Mouse (Mus musculus): ENCODE results near the gene Fam169b. TPM values are rescaled to one million over a fixed set of nuclear protein-coding genes. Genes with fewer than 3 reads are reported as not detected.

Gene Fam169b
- polyA plus RNA-seq, 1 experiment from 2014 or later = not detected

GRCm38 (mm10) chr7:68345963-68346362 lies 72.3 kb downstream of the Fam169b start:
- ATAC-seq (replicated peaks) = peak; percentile 72
- Histone ChIP-seq H3K9ac (replicated peaks) (no peak overlapping the region), H3K4me3 (no peak overlapping the region), H3K36me3 (no peaks in the 10 kb centered on the region), H3K27ac (replicated peaks) (no peak overlapping the region), H3K9me3 (no peaks in the 10 kb centered on the region), H3K4me1 (no peaks in the 10 kb centered on the region), H3K4me2 (replicated peaks) (no peak overlapping the region), H3K27me3 (no peaks in the 10 kb centered on the region)
- 55% methylated on average over 10 of the region's 10 CpGs for WGBS

- 49% methylated on average over 11 of the region's 11 CpGs for WGBS
- no peak overlapping the region for H3K9ac ChIP-seq (replicated peaks)
- no peak for ATAC-seq (replicated peaks)
- H3K9me3 ChIP-seq = no peaks in the 10 kb centered on the region
- H3K27ac ChIP-seq (replicated peaks) = no peak overlapping the region
- H3K27me3 ChIP-seq = 0 out of 2 replicates have a peak, but pooled peaks cover 5% of the 10 kb centered on the region
- no peak overlapping the region for H3K4me3 ChIP-seq
- H3K4me1 ChIP-seq = no peaks in the 10 kb centered on the region
- H3K36me3 ChIP-seq = no peaks in the 10 kb centered on the region
- no peak overlapping the region for H3K4me2 ChIP-seq (replicated peaks)
Observed at GRCm38 (mm10) chr7:68355325-68356076, 81.9 kb downstream of the Fam169b start.

- Histone ChIP-seq H3K4me1 (no peaks in the 10 kb centered on the region), H3K9ac (replicated peaks) (no peak overlapping the region), H3K4me3 (no peak overlapping the region), H3K27ac (replicated peaks) (no peak overlapping the region), H3K36me3 (no peaks in the 10 kb centered on the region), H3K27me3 (0 out of 2 replicates have a peak, but pooled peaks cover 5% of the 10 kb centered on the region), H3K9me3 (no peaks in the 10 kb centered on the region), H3K4me2 (replicated peaks) (no peak overlapping the region)
- ATAC-seq (replicated peaks) = no peak
- 23% methylated on average over 7 of the region's 7 CpGs for WGBS
Observed at GRCm38 (mm10) chr7:68357407-68357806, 83.8 kb downstream of the Fam169b start.

- Histone ChIP-seq H3K36me3 (no peaks in the 10 kb centered on the region), H3K27me3 (0 out of 2 replicates have a peak, but pooled peaks cover 5% of the 10 kb centered on the region), H3K4me2 (replicated peaks) (no peak overlapping the region), H3K9ac (replicated peaks) (no peak overlapping the region), H3K9me3 (no peaks in the 10 kb centered on the region), H3K27ac (replicated peaks) (no peak overlapping the region), H3K4me3 (no peak overlapping the region), H3K4me1 (no peaks in the 10 kb centered on the region)
- no peak for ATAC-seq (replicated peaks)
- 73% methylated on average over 7 of the region's 7 CpGs for WGBS
Observed at GRCm38 (mm10) chr7:68362609-68363008, 89.0 kb downstream of the Fam169b start.

- H3K27me3 ChIP-seq = no peaks in the 10 kb centered on the region
- no peak overlapping the region for H3K9ac ChIP-seq (replicated peaks)
- H3K9me3 ChIP-seq = no peaks in the 10 kb centered on the region
- H3K36me3 ChIP-seq = no peaks in the 10 kb centered on the region
- H3K4me3 ChIP-seq = no peak overlapping the region
- no peak for ATAC-seq (replicated peaks)
- peak overlapping the region; percentile 18; the same call in 1 of the 2 replicates for H3K27ac ChIP-seq (replicated peaks)
- H3K4me2 ChIP-seq (replicated peaks) = no peak overlapping the region
- 72% methylated on average over 9 of the region's 9 CpGs for WGBS
- H3K4me1 ChIP-seq = no peaks in the 10 kb centered on the region
Observed at GRCm38 (mm10) chr7:68365711-68366110, 92.1 kb downstream of the Fam169b start.

GRCm38 (mm10) chr7:68368948-68369347 lies 95.3 kb downstream of the Fam169b start:
- H3K27ac ChIP-seq (replicated peaks) = no peak overlapping the region
- peaks cover 9% of the 10 kb centered on the region; the same call in 1 of the 2 replicates for H3K27me3 ChIP-seq
- no peaks in the 10 kb centered on the region for H3K9me3 ChIP-seq
- no peak overlapping the region for H3K4me2 ChIP-seq (replicated peaks)
- H3K4me3 ChIP-seq = no peak overlapping the region
- 88% methylated on average over 12 of the region's 12 CpGs for WGBS
- ATAC-seq (replicated peaks) = no peak
- H3K9ac ChIP-seq (replicated peaks) = no peak overlapping the region
- H3K36me3 ChIP-seq = no peaks in the 10 kb centered on the region
- H3K4me1 ChIP-seq = no peaks in the 10 kb centered on the region

GRCm38 (mm10) chr7:68369694-68370093 lies 96.1 kb downstream of the Fam169b start:
- Histone ChIP-seq H3K36me3 (no peaks in the 10 kb centered on the region), H3K9ac (replicated peaks) (no peak overlapping the region), H3K4me2 (replicated peaks) (peak overlapping the region; percentile 38), H3K9me3 (no peaks in the 10 kb centered on the region), H3K4me3 (peak overlapping the region; percentile 26), H3K27ac (replicated peaks) (no peak overlapping the region), H3K27me3 (peaks cover 9% of the 10 kb centered on the region; the same call in 1 of the 2 replicates), H3K4me1 (no peaks in the 10 kb centered on the region)
- WGBS = 2% methylated on average over 12 of the region's 13 CpGs
- peak; percentile 49 for ATAC-seq (replicated peaks)

- H3K4me3 ChIP-seq = 0 out of 2 replicates have a peak overlapping the region, but pooled peaks have one; percentile 8
- H3K9me3 ChIP-seq = no peaks in the 10 kb centered on the region
- WGBS = 19% methylated on average over 16 of the region's 16 CpGs
- no peaks in the 10 kb centered on the region for H3K36me3 ChIP-seq
- peak; percentile 70 for ATAC-seq (replicated peaks)
- peak overlapping the region; percentile 36 for H3K4me2 ChIP-seq (replicated peaks)
- H3K27ac ChIP-seq (replicated peaks) = no peak overlapping the region
- peaks cover 9% of the 10 kb centered on the region; the same call in 1 of the 2 replicates for H3K27me3 ChIP-seq
- H3K9ac ChIP-seq (replicated peaks) = no peak overlapping the region
- H3K4me1 ChIP-seq = no peaks in the 10 kb centered on the region
Observed at GRCm38 (mm10) chr7:68374109-68374857, 100.6 kb downstream of the Fam169b start.

- no peaks in the 10 kb centered on the region for H3K4me1 ChIP-seq
- H3K4me2 ChIP-seq (replicated peaks) = no peak overlapping the region
- 33% methylated on average over 9 of the region's 9 CpGs for WGBS
- H3K9ac ChIP-seq (replicated peaks) = no peak overlapping the region
- no peaks in the 10 kb centered on the region for H3K36me3 ChIP-seq
- no peak for ATAC-seq (replicated peaks)
- H3K27ac ChIP-seq (replicated peaks) = no peak overlapping the region
- no peaks in the 10 kb centered on the region for H3K9me3 ChIP-seq
- no peak overlapping the region for H3K4me3 ChIP-seq
- H3K27me3 ChIP-seq = no peaks in the 10 kb centered on the region
Observed at GRCm38 (mm10) chr7:68382187-68382586, 108.5 kb downstream of the Fam169b start.

GRCm38 (mm10) chr7:68386767-68387166 lies 113.1 kb downstream of the Fam169b start:
- Histone ChIP-seq H3K27me3 (no peaks in the 10 kb centered on the region), H3K4me3 (no peak overlapping the region), H3K27ac (replicated peaks) (no peak overlapping the region), H3K4me1 (no peaks in the 10 kb centered on the region), H3K9ac (replicated peaks) (no peak overlapping the region), H3K36me3 (no peaks in the 10 kb centered on the region), H3K9me3 (no peaks in the 10 kb centered on the region), H3K4me2 (replicated peaks) (no peak overlapping the region)
- 86% methylated on average over 3 of the region's 3 CpGs for WGBS
- ATAC-seq (replicated peaks) = no peak

GRCm38 (mm10) chr7:68395707-68396333 lies 122.2 kb downstream of the Fam169b start:
- 34% methylated on average over 6 of the region's 6 CpGs for WGBS
- Histone ChIP-seq H3K9ac (replicated peaks) (no peak overlapping the region), H3K4me3 (no peak overlapping the region), H3K9me3 (no peaks in the 10 kb centered on the region), H3K36me3 (no peaks in the 10 kb centered on the region), H3K4me1 (0 out of 2 replicates have a peak, but pooled peaks cover 7% of the 10 kb centered on the region), H3K27me3 (no peaks in the 10 kb centered on the region), H3K27ac (replicated peaks) (no peak overlapping the region), H3K4me2 (replicated peaks) (no peak overlapping the region)
- no peak for ATAC-seq (replicated peaks)

GRCm38 (mm10) chr7:68400516-68400915 lies 126.9 kb downstream of the Fam169b start:
- no peak overlapping the region for H3K4me3 ChIP-seq
- H3K9ac ChIP-seq (replicated peaks) = no peak overlapping the region
- no peaks in the 10 kb centered on the region for H3K27me3 ChIP-seq
- H3K4me2 ChIP-seq (replicated peaks) = no peak overlapping the region
- no peaks in the 10 kb centered on the region for H3K36me3 ChIP-seq
- WGBS = 79% methylated on average over 7 of the region's 7 CpGs
- H3K27ac ChIP-seq (replicated peaks) = no peak overlapping the region
- ATAC-seq (replicated peaks) = no peak
- no peaks in the 10 kb centered on the region for H3K9me3 ChIP-seq
- H3K4me1 ChIP-seq = 0 out of 2 replicates have a peak, but pooled peaks cover 7% of the 10 kb centered on the region
